Mouse (Mus musculus) right cerebral cortex, postnatal 10 days (tissue): ENCODE results near the gene Plac9b.
"Not testable (repeated sequence)": the region's sequence is repeated elsewhere in the genome, so short reads cannot be mapped to it uniquely, and the experiment has no call there.

ENCODE experiments used
- DNase-seq, 2 experiments: peaks; one replicate each; pipeline ENCODE4 v3.0.0; 2021; ENCODE audit warnings: low spot score in 2 of 2

Plac9b gene

GRCm38 (mm10) chr14:26182380-26182779 is at the start of gene Plac9b:
Plac9b (minus strand) TSS chr14:26182480.
- DNase-seq, result not testable (repeated sequence)

- not testable (repeated sequence) for DNase-seq
Observed at GRCm38 (mm10) chr14:26216233-26217000, 34.1 kb upstream of the Plac9b start.

- DNase-seq, result not testable (repeated sequence)
Observed at GRCm38 (mm10) chr14:26206926-26207247, 24.6 kb upstream of the Plac9b start, which contains the start of gene Tmem254b. Tmem254b (minus strand) TSS chr14:26207041.

DNA sequence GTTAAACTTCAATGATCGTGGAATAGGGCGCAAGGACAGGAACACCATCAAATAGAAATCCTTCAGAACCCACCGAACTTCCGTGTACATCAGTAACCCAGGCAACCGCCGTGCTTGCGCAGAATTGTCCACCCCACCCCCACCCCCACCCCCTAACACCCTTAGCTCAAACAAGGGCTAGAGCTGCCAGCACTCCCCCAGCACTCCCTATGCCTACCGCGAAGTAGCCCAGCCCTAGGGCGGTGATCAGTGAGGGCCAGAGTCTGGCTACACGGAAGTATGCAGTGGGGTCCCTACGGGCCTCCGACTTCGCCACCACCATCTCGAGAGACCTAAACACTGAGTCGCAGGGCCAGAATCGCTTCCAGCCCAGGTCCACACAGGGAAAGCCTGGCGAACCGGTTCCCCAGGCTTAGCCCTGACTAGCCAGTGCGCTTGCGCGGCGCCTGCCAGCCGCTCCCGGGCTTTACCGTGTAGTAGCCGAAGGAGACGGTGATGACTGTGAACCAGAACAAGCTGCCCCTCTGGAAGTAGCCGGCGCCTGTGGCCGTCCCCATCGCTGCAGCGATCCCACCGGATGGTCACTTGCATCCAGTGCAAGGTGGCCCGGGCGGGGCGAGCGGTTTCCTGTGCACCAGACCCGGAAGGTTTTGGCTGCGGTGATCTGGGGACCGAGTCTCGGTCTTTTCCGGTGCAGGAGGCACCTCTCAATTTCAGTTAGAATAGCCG is 24.1 kb upstream of the Plac9b start:
- not testable (repeated sequence) for DNase-seq

GRCm38 (mm10) chr14:26197851-26198250 is 15.6 kb upstream of the Plac9b start:
- DNase-seq, result not testable (repeated sequence)

GRCm38 (mm10) chr14:26188361-26188760 is 6.1 kb upstream of the Plac9b start:
- DNase-seq, result not testable (repeated sequence)

- not testable (repeated sequence) for DNase-seq
Observed at GRCm38 (mm10) chr14:26186638-26187037, 4.4 kb upstream of the Plac9b start.

DNA sequence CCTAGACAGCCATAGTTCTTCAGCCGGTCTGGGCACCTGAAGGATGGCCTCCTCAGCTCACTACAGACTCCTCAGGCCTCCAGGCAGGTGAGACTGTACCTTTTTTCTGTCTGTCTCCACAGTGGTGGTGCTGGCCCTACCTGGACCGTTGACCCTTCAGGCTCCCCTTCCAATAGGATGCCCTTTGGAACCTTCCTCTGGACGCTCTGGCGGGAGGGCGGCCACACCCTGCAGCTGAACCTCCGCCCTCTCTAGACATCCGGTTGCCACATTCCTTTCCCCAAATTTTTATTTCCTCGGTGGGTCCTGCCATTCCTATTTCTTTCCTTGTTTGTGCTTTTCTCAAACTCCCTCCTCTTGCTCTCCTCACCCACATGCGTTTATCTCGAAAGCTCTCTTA is 620 bp downstream of the Plac9b start:
- DNase-seq, result not testable (repeated sequence)

- not testable (repeated sequence) for DNase-seq
Observed at GRCm38 (mm10) chr14:26175028-26175427, 7.3 kb downstream of the Plac9b start.

- DNase-seq, result not testable (repeated sequence)
Observed at GRCm38 (mm10) chr14:26173955-26174354, 8.3 kb downstream of the Plac9b start.

DNA sequence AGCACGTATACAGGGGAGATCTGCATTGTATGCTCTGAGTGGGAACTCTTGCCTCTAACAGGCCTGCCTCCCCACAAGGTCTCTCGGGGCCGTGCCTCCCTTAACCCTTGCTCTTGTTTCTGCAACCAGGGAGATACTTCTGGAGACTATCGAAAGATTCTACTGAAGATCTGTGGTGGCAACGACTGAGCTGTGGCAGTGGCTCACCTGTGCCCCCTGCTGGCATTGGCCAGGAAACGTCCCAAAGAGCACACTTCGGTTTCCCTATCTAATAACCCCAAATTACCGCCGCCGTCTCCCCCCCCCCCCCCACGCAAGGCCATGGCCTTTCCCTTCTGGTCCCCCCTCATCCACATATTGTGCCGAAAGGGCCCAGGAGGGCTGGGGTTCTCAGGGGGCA is 17.0 kb downstream of the Plac9b start:
- DNase-seq, result not testable (repeated sequence)

- not testable (repeated sequence) for DNase-seq
Observed at GRCm38 (mm10) chr14:26162423-26162822, 19.9 kb downstream of the Plac9b start.

- not testable (repeated sequence) for DNase-seq
Observed at GRCm38 (mm10) chr14:26161156-26161555, 21.1 kb downstream of the Plac9b start.

DNA sequence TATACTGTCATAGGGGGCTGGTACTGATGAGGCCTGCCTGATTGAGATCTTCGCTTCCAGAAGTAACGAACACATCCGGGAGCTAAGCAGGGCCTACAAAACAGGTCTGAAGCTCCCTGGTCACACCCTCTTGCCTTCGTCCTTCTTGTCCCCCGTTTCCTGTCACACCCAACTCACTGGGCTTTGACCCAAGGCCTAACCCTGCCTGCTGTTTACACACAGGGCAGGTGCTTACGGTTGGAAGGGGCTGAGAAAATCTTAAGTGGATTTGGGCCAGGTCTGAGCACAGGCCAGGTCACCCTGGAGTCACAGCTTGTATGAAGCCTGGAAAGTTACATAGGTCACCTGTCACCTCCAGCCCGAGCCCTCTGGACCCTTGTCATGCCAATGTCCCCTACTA is 26.2 kb downstream of the Plac9b start:
- DNase-seq, result not testable (repeated sequence)

- not testable (repeated sequence) for DNase-seq
Observed at GRCm38 (mm10) chr14:26147095-26147494, 35.2 kb downstream of the Plac9b start.

GRCm38 (mm10) chr14:26119095-26119494 is 63.2 kb downstream of the Plac9b start:
- not testable (repeated sequence) for DNase-seq

GRCm38 (mm10) chr14:26118550-26119000 is 63.7 kb downstream of the Plac9b start:
- not testable (repeated sequence) for DNase-seq

- not testable (repeated sequence) for DNase-seq
Observed at GRCm38 (mm10) chr14:26118150-26118549, 64.1 kb downstream of the Plac9b start, which contains the start of gene Duxbl2. Duxbl2 (plus strand) TSS chr14:26118349.
